Mouse (Mus musculus) CH12.LX (cell line): ENCODE results near the gene Itga9. TPM values are rescaled to one million over a fixed set of nuclear protein-coding genes. Genes with fewer than 3 reads are reported as not detected.

Experiments used
- DNase-seq: peaks from one replicate; pipeline ENCODE4 v3.0.0-alpha.2; 2013; ENCODE audit errors: extremely low read depth
- H3K27ac ChIP-seq: 2 replicates; pipeline ENCODE4 v1.5.1; 2012; ENCODE audit warnings: low read depth, mild to moderate bottlenecking, control low read depth, moderate library complexity; ENCODE audit not compliant: insufficient read depth
- H3K27me3 ChIP-seq: replicated peaks from 2 replicates; pipeline ENCODE3; 2012; ENCODE audit warnings: inconsistent platforms
- H3K36me3 ChIP-seq, 2 experiments: replicated peaks in 1 of 2; 2 replicates each; pipeline versions ENCODE3 to v1.6.1; 2012; ENCODE audit warnings: inconsistent platforms in 1 of 2, low read length in 1 of 2, mild to moderate bottlenecking in 1 of 2, mixed read lengths in 1 of 2, moderate library complexity in 1 of 2; ENCODE audit not compliant: control insufficient read depth in 1 of 2, insufficient read depth in 1 of 2
- H3K4me1 ChIP-seq, 2 experiments: 2 replicates each; pipeline ENCODE4 v1.6.1; 2012; ENCODE audit warnings: inconsistent platforms in 1 of 2, moderate library complexity in 1 of 2; ENCODE audit not compliant: insufficient read depth in 2 of 2, control insufficient read depth in 1 of 2
- H3K4me2 ChIP-seq: 2 replicates; pipeline ENCODE4 v1.6.1; 2012; ENCODE audit warnings: low read depth, mild to moderate bottlenecking, control low read depth; ENCODE audit not compliant: poor library complexity, insufficient read depth, severe bottlenecking
- H3K4me3 ChIP-seq, 3 experiments: fragments of 150-350 bp in 1 of 3; sonication (generic) in 1 of 3; replicated peaks in 1 of 3; 2 replicates each; pipeline versions ENCODE3 to v1.5.1; 2011 to 2012; ENCODE audit warnings: low read depth in 2 of 3, low read length in 2 of 3, mild to moderate bottlenecking in 2 of 3, moderate library complexity in 2 of 3, control low read depth in 1 of 3, improper control_type of control experiment in 1 of 3, inconsistent platforms in 1 of 3, mixed read lengths in 1 of 3; ENCODE audit not compliant: poor library complexity in 1 of 3
- H3K79me2 ChIP-seq: replicated peaks from 2 replicates; pipeline ENCODE4 v1.6.1; 2012; ENCODE audit warnings: mild to moderate bottlenecking, moderate library complexity; ENCODE audit not compliant: control insufficient read depth, poor library complexity, insufficient read depth, severe bottlenecking; ENCODE audit errors: extremely low read depth
- H3K9ac ChIP-seq: 2 replicates; pipeline ENCODE4 v1.6.1; 2012; ENCODE audit warnings: low read depth, mild to moderate bottlenecking, control low read depth, moderate library complexity; ENCODE audit not compliant: insufficient read depth
- H3K9me3 ChIP-seq: replicated peaks from 2 replicates; pipeline ENCODE3; 2012; ENCODE audit warnings: low read length, inconsistent platforms, mixed read lengths
- CHD1 ChIP-seq: IDR thresholded peaks from 2 replicates; pipeline ENCODE4 v1.6.1; 2012; ENCODE audit warnings: low read depth, low read length, improper control_type of control experiment, inconsistent platforms
- CTCF ChIP-seq, 2 experiments: IDR thresholded peaks in 1 of 2; conservative IDR thresholded peaks in 1 of 2; 2 replicates each; pipeline ENCODE4 v1.5.1; 2011 to 2012; ENCODE audit warnings: low read depth in 2 of 2, low read length in 2 of 2, improper control_type of control experiment in 1 of 2, inconsistent platforms in 1 of 2, mild to moderate bottlenecking in 1 of 2, moderate library complexity in 1 of 2
- ELF1 ChIP-seq: IDR thresholded peaks from 2 replicates; pipeline ENCODE4 v1.6.1; 2014; ENCODE audit warnings: low read depth, mild to moderate bottlenecking, inconsistent platforms, low read length, improper control_type of control experiment
- EP300 ChIP-seq: IDR thresholded peaks from 2 replicates; pipeline ENCODE4 v1.6.1; 2011; ENCODE audit warnings: low read length, improper control_type of control experiment
- ETS1 ChIP-seq: conservative IDR thresholded peaks from 2 replicates; pipeline ENCODE4 v1.6.1; 2012; ENCODE audit warnings: low read depth, mild to moderate bottlenecking, inconsistent platforms, low read length, improper control_type of control experiment, moderate library complexity
- GABPA ChIP-seq: IDR thresholded peaks from 2 replicates; pipeline ENCODE4 v1.6.1; 2012; ENCODE audit warnings: low read depth, low read length, improper control_type of control experiment, inconsistent platforms; ENCODE audit not compliant: insufficient replicate concordance
- HCFC1 ChIP-seq: IDR thresholded peaks from 2 replicates; pipeline ENCODE4 v1.6.1; 2012; ENCODE audit warnings: low read depth, mild to moderate bottlenecking, inconsistent platforms, low read length, improper control_type of control experiment
- JUN ChIP-seq: IDR thresholded peaks from 2 replicates; pipeline ENCODE4 v1.6.1; 2011; ENCODE audit warnings: low read depth, mild to moderate bottlenecking, low read length, improper control_type of control experiment, moderate library complexity; ENCODE audit not compliant: insufficient read depth
- MEF2A ChIP-seq: IDR thresholded peaks from 2 replicates; pipeline ENCODE4 v1.6.1; 2014; ENCODE audit warnings: low read depth, mild to moderate bottlenecking, inconsistent platforms, low read length, improper control_type of control experiment, borderline replicate concordance
- PAX5 ChIP-seq: IDR thresholded peaks from 2 replicates; pipeline ENCODE4 v1.6.1; 2012; ENCODE audit warnings: low read length, inconsistent platforms, mixed read lengths
- POLR2A ChIP-seq: IDR thresholded peaks from 2 replicates; pipeline ENCODE4 v1.6.1; 2011; ENCODE audit warnings: low read depth, mild to moderate bottlenecking, improper control_type of control experiment, low read length
- POLR2AphosphoS2 ChIP-seq: IDR thresholded peaks from 2 replicates; pipeline ENCODE4 v1.6.1; 2011; ENCODE audit warnings: low read depth, low read length, improper control_type of control experiment
- RCOR1 ChIP-seq: conservative IDR thresholded peaks from 2 replicates; pipeline ENCODE4 v1.6.1; 2012; ENCODE audit warnings: low read depth, mild to moderate bottlenecking, inconsistent platforms, low read length, improper control_type of control experiment
- SIN3A ChIP-seq: IDR thresholded peaks from 2 replicates; pipeline ENCODE4 v1.6.1; 2012; ENCODE audit warnings: low read length, improper control_type of control experiment, inconsistent platforms
- SMC3 ChIP-seq: IDR thresholded peaks from 2 replicates; pipeline ENCODE4 v1.6.1; 2011; ENCODE audit warnings: low read depth, low read length, improper control_type of control experiment
- TCF12 ChIP-seq: IDR thresholded peaks from 2 replicates; pipeline ENCODE4 v1.6.1; 2014; ENCODE audit warnings: low read depth, mild to moderate bottlenecking, inconsistent platforms, low read length, improper control_type of control experiment
- USF1 ChIP-seq: IDR thresholded peaks from 2 replicates; pipeline ENCODE4 v1.6.1; 2014; ENCODE audit warnings: low read depth, mild to moderate bottlenecking, inconsistent platforms, low read length, improper control_type of control experiment
- ZKSCAN1 ChIP-seq: IDR thresholded peaks from 2 replicates; pipeline ENCODE4 v1.6.1; 2012; ENCODE audit warnings: low read depth, inconsistent platforms, low read length, improper control_type of control experiment, borderline replicate concordance
- ZMIZ1 ChIP-seq: IDR thresholded peaks from 2 replicates; pipeline ENCODE4 v1.6.1; 2012; ENCODE audit warnings: low read depth, mild to moderate bottlenecking, inconsistent platforms, low read length, improper control_type of control experiment
- ZNF384 ChIP-seq: IDR thresholded peaks from 2 replicates; pipeline ENCODE4 v1.6.1; 2012; ENCODE audit warnings: low read depth, low read length, improper control_type of control experiment, inconsistent platforms
- dilution Hi-C: fragments of 300-500 bp; cut with MboI; formaldehyde crosslinking; loops from 2 replicates; pipeline ENCODE4 v1.14.3; 2020; ENCODE audit warnings: low sequenced_read_pairs; ENCODE audit not compliant: extremely low pct_unique_long_range_greater_than_20kb, extremely low pct_ligation_motif_present
- in situ Hi-C: fragments of 300-500 bp; cut with MboI; formaldehyde crosslinking; loops from 3 replicates; pipeline ENCODE4 v1.14.3; 2019; ENCODE audit warnings: low sequenced_read_pairs, low pct_ligation_motif_present, low pct_unique_long_range_greater_than_20kb, mixed read lengths
- polyA plus RNA-seq: library from polyadenylated mRNA; unstranded; fragments of >175 nt; gene quantifications from 2 replicates; pipeline ENCODE4 v1.2.1, GENCODE M21; 2012; ENCODE audit warnings: low read depth; ENCODE audit not compliant: insufficient read length
- total RNA-seq, 2 experiments: library from RNA; depleted of rRNA; stranded (reverse); fragments of 300-350 nt in 1 of 2; fragments of >200 nt in 1 of 2; gene quantifications; 2 replicates each; pipeline ENCODE4 v1.2.3; 2012 to 2014

The Itga9 gene
- total and polyA plus RNA-seq, 3 experiments = 0.19 TPM; not detected in 2

GRCm38 (mm10) chr9:118678020-118678750 lies 71.7 kb downstream of the Itga9 start:
- dilution Hi-C loops = no loop called here
- H3K9me3 ChIP-seq = no peaks in the 10 kb centered on the region
- no peaks in the 10 kb centered on the region for H3K27me3 ChIP-seq
- in situ Hi-C loops = no loop called here
- H3K27ac ChIP-seq = no peak overlapping the region
- no peak overlapping the region for H3K4me2 ChIP-seq
- H3K36me3 ChIP-seq = no peaks in the 10 kb centered on the region
- no peak overlapping the region for H3K9ac ChIP-seq
- no peaks in the 10 kb centered on the region for H3K79me2 ChIP-seq
- peaks cover 3 to 34% of the 10 kb centered on the region in 2 experiments; a peak in 3 of 4 replicates for H3K4me1 ChIP-seq
- TF ChIP-seq GABPA (no peak), TCF12 (no peak), HCFC1 (no peak), ZKSCAN1 (no peak), ZMIZ1 (no peak), SMC3 (no peak), RCOR1 (no peak), USF1 (no peak), EP300 (no peak), CTCF (conservative IDR thresholded peaks at IDR 0.05 in 1 of 2, IDR thresholded peaks at IDR 0.05 in 1 of 2; ENCODE audit: low read depth in 2 of 2, low read length in 2 of 2) (no peak), MEF2A (no peak), SIN3A (no peak), ZNF384 (no peak), POLR2A (no peak), ELF1 (no peak), ETS1 (no peak), POLR2AphosphoS2 (no peak), JUN (no peak)
- no peak overlapping the region for H3K4me3 ChIP-seq
- no peak for DNase-seq

- no peaks in the 10 kb centered on the region for H3K27me3 ChIP-seq
Observed at GRCm38 (mm10) chr9:118678759-118679158, 72.3 kb downstream of the Itga9 start.

More at GRCm38 (mm10) chr9:118678759-118679158, 72.3 kb downstream of the Itga9 start:
- Histone ChIP-seq H3K27ac (no peak overlapping the region), H3K36me3 (no peaks in the 10 kb centered on the region), H3K9me3 (no peaks in the 10 kb centered on the region), H3K79me2 (no peaks in the 10 kb centered on the region), H3K4me1 (peaks cover 3 to 34% of the 10 kb centered on the region in 2 experiments; a peak in 3 of 4 replicates), H3K4me3 (no peak overlapping the region), H3K9ac (no peak overlapping the region), H3K4me2 (no peak overlapping the region)
- dilution Hi-C loops (no loop called here), in situ Hi-C loops (no loop called here)
- no peak for DNase-seq
- TF ChIP-seq GABPA (no peak), CHD1 (no peak), PAX5 (no peak)
- TF ChIP-seq, all 38 proteins: peak for 0
